Mouse (Mus musculus) gonadal fat pad, adult 2 months (tissue): ENCODE results near the gene Myoz1. TPM values are rescaled to one million over a fixed set of nuclear protein-coding genes. Genes with fewer than 3 reads are reported as not detected.

Experiments used
- polyA plus RNA-seq: library from polyadenylated mRNA; depleted of rRNA; stranded (reverse); fragments of >200 nt; gene quantifications from 2 replicates; pipeline ENCODE4 v1.2.3, GENCODE M21; 2012; rRNA removed

The Myoz1 gene
- polyA plus RNA-seq, 1 experiment = 1.6 TPM

Other genes starting within 250 kb of the Myoz1 start
- 0.78 and 0.85 TPM in 2 replicates for gene Cfap70, start 204.3 kb downstream of the Myoz1 start, polyA plus RNA-seq
- 72.9 and 87.9 TPM in 2 replicates for gene Anxa7, start 176.4 kb downstream of the Myoz1 start, polyA plus RNA-seq
- 0.57 and 0.90 TPM in 2 replicates for gene Mss51, start 159.6 kb downstream of the Myoz1 start, polyA plus RNA-seq
- 13.9 and 16.8 TPM in 2 replicates for gene Ppp3cb, start 110.0 kb downstream of the Myoz1 start, polyA plus RNA-seq
- gene Usp54, start 15.5 kb downstream of the Myoz1 start, polyA plus RNA-seq = 13.0 and 14.8 TPM in 2 replicates
- gene Synpo2l, start 11.8 kb upstream of the Myoz1 start, polyA plus RNA-seq = 0.43 and 0.49 TPM in 2 replicates
- 160 and 173 TPM in 2 replicates for gene Sec24c, start 17.8 kb upstream of the Myoz1 start, polyA plus RNA-seq
- 13.0 and 15.5 TPM in 2 replicates for gene Fut11, start 38.4 kb upstream of the Myoz1 start, polyA plus RNA-seq
- gene Chchd1, start 46.5 kb upstream of the Myoz1 start, polyA plus RNA-seq = 32.0 and 32.1 TPM in 2 replicates
- 177 and 198 TPM in 2 replicates for gene Zswim8, start 51.0 kb upstream of the Myoz1 start, polyA plus RNA-seq
- 55.9 and 56.1 TPM in 2 replicates for gene Ndst2, start 78.0 kb upstream of the Myoz1 start, polyA plus RNA-seq
- gene Camk2g, start 137.5 kb upstream of the Myoz1 start, polyA plus RNA-seq = 38.5 and 43.3 TPM in 2 replicates
- gene Plau, start 180.1 kb upstream of the Myoz1 start, polyA plus RNA-seq = 25.6 and 29.9 TPM in 2 replicates